Mouse (Mus musculus): Measurements from ENCODE around the gene Slc30a7. TPM values are rescaled to one million over a fixed set of nuclear protein-coding genes. Genes with fewer than 3 reads are reported as not detected.

Gene Slc30a7
- polyA plus RNA-seq, 1 experiment: 3.7 TPM

DNA sequence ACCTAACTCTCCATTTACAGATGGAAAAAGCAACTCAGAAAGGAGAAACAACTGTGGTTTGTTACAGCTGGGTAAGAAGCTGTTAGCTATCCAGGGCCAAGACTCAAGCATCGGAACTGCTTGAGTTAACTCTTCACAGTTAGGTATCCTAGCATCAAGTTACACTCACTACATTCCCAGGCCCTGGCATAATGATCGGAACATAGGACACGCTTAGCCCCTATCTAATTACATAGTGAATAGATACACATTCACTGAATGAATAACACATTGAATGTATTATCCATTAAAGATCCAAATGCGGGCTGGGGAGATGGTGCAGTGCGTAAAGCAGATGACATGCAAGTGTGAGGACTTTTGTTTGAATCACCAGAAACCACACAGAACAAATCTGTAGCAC lies 43.1 kb downstream of the Slc30a7 start:
- H3K27ac ChIP-seq (ENCODE audit: control insufficient read depth, insufficient read depth, low read depth, low read length, poor library complexity): no peak overlapping the region
- WGBS: 90% methylated on average over 5 of the region's 5 CpGs
- H3K4me3 ChIP-seq (replicated peaks; ENCODE audit: control insufficient read depth, low read depth, low read length): no peak overlapping the region
- no peaks in the 10 kb centered on the region for H3K4me1 ChIP-seq (ENCODE audit: control insufficient read depth, insufficient read depth, low read length)
- TF ChIP-seq CTCF (IDR thresholded peaks at IDR 0.05; ENCODE audit: control insufficient read depth, insufficient read depth, low read length) (no peak), POLR2A (IDR thresholded peaks at IDR 0.05; ENCODE audit: borderline replicate concordance, control insufficient read depth, low read depth, low read length) (no peak)

DNA sequence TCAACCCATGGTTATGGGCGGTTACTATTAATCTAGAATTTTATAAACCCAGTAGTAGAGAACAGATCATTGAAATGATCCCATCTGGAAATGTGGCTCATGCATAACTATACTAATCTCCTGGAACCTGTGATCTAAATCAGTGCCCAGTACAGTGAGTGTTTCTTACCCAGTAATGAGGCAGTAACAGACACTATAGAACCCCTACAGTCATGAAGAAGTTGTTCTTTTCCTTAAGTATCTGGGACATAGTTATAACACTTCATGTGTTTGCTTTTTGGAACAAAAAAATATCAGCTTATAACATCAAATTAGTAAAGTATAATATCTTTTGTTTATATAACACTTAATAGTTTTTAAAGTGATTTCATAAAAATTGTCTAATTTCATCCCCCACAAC lies 43.6 kb downstream of the Slc30a7 start:
- no peak overlapping the region for H3K4me3 ChIP-seq (replicated peaks; ENCODE audit: control insufficient read depth, low read depth, low read length)
- WGBS: 85% methylated on average over 1 of the region's 1 CpGs
- no peak overlapping the region for H3K27ac ChIP-seq (ENCODE audit: control insufficient read depth, insufficient read depth, low read depth, low read length, poor library complexity)
- TF ChIP-seq POLR2A (IDR thresholded peaks at IDR 0.05; ENCODE audit: borderline replicate concordance, control insufficient read depth, low read depth, low read length) (no peak), CTCF (IDR thresholded peaks at IDR 0.05; ENCODE audit: control insufficient read depth, insufficient read depth, low read length) (no peak)
- no peaks in the 10 kb centered on the region for H3K4me1 ChIP-seq (ENCODE audit: control insufficient read depth, insufficient read depth, low read length)

DNA sequence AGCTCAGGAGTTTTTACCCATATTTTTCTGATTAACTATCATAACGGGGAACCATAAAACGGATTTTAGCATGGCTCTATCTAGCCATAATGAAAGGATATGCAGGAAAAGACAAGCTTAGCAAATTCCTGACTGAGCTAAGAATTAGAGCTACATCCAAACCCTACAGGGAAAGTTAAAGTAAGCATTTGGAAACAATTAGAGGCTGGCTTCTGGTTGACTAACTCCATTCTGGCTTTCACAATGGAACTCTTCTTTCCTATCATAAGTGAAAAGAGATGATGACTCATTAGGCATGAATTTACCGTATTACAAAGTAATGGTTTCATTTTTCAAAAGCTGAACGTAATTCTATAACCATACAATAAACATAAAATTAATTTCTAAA lies 45.2 kb downstream of the Slc30a7 start:
- WGBS: 89% methylated on average over 4 of the region's 4 CpGs
- H3K4me1 ChIP-seq (ENCODE audit: control insufficient read depth, insufficient read depth, low read length): no peaks in the 10 kb centered on the region
- TF ChIP-seq CTCF (IDR thresholded peaks at IDR 0.05; ENCODE audit: control insufficient read depth, insufficient read depth, low read length): no peak
- no peak for TF ChIP-seq POLR2A (IDR thresholded peaks at IDR 0.05; ENCODE audit: borderline replicate concordance, control insufficient read depth, low read depth, low read length)
- H3K4me3 ChIP-seq (replicated peaks; ENCODE audit: control insufficient read depth, low read depth, low read length): no peak overlapping the region
- H3K27ac ChIP-seq (ENCODE audit: control insufficient read depth, insufficient read depth, low read depth, low read length, poor library complexity): no peak overlapping the region

DNA sequence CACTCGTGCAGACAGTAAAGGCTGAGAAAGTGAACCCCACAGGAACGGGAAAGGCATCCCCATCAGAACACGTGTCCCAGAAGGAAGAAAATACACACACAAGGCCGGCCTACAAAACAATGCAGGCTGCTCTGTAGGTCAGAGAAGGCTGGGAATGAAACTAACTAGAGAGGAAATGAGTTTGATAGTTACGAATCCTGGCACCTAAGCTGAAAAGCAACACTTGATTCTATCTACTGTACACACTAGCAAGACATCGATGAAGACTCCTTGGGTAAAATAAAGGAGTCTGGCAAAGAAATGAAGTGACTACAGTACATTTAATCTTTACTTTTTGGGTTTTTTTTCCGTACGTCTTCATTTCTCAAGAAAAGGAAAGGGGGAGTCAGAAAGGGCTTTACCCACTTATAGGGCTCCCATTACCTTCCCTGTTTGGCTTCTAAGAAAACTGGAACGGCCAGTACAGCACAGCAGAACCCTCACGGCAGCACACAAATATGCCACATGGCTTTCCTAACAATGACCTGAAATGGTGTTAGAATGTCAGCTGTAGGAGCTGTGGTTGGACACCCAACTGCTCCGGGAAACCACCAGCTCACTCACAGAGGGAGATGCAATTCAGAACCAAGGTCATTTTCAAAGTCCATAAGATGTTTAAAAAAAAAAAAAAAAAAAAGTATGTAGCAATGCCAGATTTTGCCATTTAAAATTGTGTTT lies 45.7 kb downstream of the Slc30a7 start:
- Histone ChIP-seq H3K4me3 (replicated peaks; ENCODE audit: control insufficient read depth, low read depth, low read length) (no peak overlapping the region), H3K27ac (ENCODE audit: control insufficient read depth, insufficient read depth, low read depth, low read length, poor library complexity) (no peak overlapping the region), H3K4me1 (ENCODE audit: control insufficient read depth, insufficient read depth, low read length) (no peaks in the 10 kb centered on the region)
- WGBS: 87% methylated on average over 11 of the region's 11 CpGs
- TF ChIP-seq CTCF (IDR thresholded peaks at IDR 0.05; ENCODE audit: control insufficient read depth, insufficient read depth, low read length) (no peak), POLR2A (IDR thresholded peaks at IDR 0.05; ENCODE audit: borderline replicate concordance, control insufficient read depth, low read depth, low read length) (no peak)

DNA sequence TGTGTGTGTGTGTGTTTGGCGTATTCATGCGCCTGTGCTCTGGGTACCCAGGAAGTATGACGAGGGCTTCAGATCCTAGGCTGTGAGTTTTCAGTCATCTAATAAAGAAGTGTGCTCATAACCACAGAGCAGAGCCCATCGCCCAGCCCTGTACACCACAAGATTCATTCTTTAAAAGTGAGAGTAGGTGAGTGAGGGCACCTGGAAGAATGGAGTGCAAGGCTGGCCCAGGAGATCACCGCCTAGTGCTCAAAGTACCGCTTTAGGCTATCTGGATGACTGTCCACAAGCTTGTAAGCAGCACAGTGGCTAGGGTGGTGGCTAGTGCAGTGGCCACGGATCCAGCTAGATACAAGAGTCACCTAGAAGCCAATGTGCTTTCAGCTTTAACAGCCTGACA lies 50.0 kb downstream of the Slc30a7 start:
- WGBS: 91% methylated on average over 7 of the region's 7 CpGs
- no peak overlapping the region for H3K27ac ChIP-seq (ENCODE audit: control insufficient read depth, insufficient read depth, low read depth, low read length, poor library complexity)

DNA sequence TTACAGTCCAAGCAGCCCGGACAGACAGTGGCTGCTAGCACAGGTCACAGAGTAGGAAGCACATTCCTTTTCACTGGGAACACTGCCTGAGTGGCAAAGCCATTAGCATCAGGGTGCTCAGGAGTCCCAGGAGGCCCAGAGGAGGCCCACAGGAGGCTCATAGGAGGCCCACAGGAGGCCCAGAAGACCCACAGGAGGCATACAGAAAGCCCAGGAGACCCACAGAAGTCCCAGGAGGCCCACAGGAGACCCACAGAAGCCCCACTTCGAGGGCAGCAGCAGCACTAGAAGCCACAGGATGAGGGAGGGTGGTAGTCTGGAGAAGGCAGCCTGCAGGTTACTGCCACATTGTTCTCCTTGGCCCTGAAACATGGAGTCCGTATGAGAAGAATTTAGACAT lies 54.1 kb downstream of the Slc30a7 start:
- no peak for TF ChIP-seq POLR2A (IDR thresholded peaks at IDR 0.05; ENCODE audit: borderline replicate concordance, control insufficient read depth, low read depth, low read length)
- TF ChIP-seq CTCF (IDR thresholded peaks at IDR 0.05; ENCODE audit: control insufficient read depth, insufficient read depth, low read length): no peak
- Histone ChIP-seq H3K4me3 (replicated peaks; ENCODE audit: control insufficient read depth, low read depth, low read length) (no peak overlapping the region), H3K27ac (ENCODE audit: control insufficient read depth, insufficient read depth, low read depth, low read length, poor library complexity) (0 out of 2 replicates have a peak overlapping the region, but pooled peaks have one; percentile 17), H3K4me1 (ENCODE audit: control insufficient read depth, insufficient read depth, low read length) (no peaks in the 10 kb centered on the region)
- WGBS: 51% methylated on average over 3 of the region's 3 CpGs

More for the DNA sequence above, 50.0 kb downstream of the Slc30a7 start:
- Histone ChIP-seq H3K4me1 (ENCODE audit: control insufficient read depth, insufficient read depth, low read length) (no peaks in the 10 kb centered on the region), H3K4me3 (replicated peaks; ENCODE audit: control insufficient read depth, low read depth, low read length) (no peak overlapping the region)
- no peak for TF ChIP-seq CTCF (IDR thresholded peaks at IDR 0.05; ENCODE audit: control insufficient read depth, insufficient read depth, low read length)
- TF ChIP-seq POLR2A (IDR thresholded peaks at IDR 0.05; ENCODE audit: borderline replicate concordance, control insufficient read depth, low read depth, low read length): no peak

DNA sequence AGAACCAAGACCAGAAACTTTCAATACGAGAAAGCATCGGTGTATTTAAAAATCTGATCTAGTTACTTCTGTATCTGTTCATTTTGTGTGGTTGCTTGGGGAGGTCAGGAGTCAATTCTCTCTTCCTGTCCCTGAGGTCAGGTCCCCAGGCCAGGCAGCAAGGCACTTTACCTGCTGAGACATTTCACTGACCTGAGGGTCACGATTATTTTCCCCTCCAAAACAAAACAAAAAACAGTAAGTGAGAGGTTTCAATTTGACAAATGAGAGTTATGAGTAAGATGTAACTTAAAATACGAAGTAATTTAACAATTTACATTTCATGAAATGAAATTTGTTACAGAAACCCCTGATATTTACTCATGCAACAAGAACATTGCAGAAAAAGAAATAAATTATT lies 54.9 kb downstream of the Slc30a7 start:
- TF ChIP-seq CTCF (IDR thresholded peaks at IDR 0.05; ENCODE audit: control insufficient read depth, insufficient read depth, low read length): no peak
- no peak for TF ChIP-seq POLR2A (IDR thresholded peaks at IDR 0.05; ENCODE audit: borderline replicate concordance, control insufficient read depth, low read depth, low read length)
- WGBS: 82% methylated on average over 4 of the region's 4 CpGs
- H3K4me1 ChIP-seq (ENCODE audit: control insufficient read depth, insufficient read depth, low read length): no peaks in the 10 kb centered on the region
- no peak overlapping the region for H3K4me3 ChIP-seq (replicated peaks; ENCODE audit: control insufficient read depth, low read depth, low read length)
- H3K27ac ChIP-seq (ENCODE audit: control insufficient read depth, insufficient read depth, low read depth, low read length, poor library complexity): no peak overlapping the region

DNA sequence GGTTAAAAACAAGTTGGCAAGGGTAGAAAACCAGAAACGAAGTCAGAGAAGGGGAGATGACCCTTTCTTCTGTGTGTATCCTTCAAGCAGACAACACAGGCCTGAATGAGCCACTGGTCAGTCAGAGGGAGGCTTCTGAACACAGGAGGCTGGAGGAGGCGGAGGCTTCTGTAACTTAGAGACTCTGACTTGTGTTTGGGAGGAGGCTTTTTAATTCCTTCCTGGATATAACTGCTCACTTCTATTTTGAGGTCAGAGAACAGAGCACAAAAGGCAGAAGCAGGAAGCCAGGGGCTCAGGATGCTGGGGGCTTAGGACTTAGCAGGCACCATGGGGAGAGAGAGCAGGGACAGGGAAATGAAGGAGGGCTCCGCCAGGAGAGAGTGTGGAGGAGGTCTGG lies 56.0 kb downstream of the Slc30a7 start:
- no peaks in the 10 kb centered on the region for H3K4me1 ChIP-seq (ENCODE audit: control insufficient read depth, insufficient read depth, low read length)
- H3K27ac ChIP-seq (ENCODE audit: control insufficient read depth, insufficient read depth, low read depth, low read length, poor library complexity): no peak overlapping the region
- WGBS: 82% methylated on average over 3 of the region's 3 CpGs
- no peak for TF ChIP-seq POLR2A (IDR thresholded peaks at IDR 0.05; ENCODE audit: borderline replicate concordance, control insufficient read depth, low read depth, low read length)
- TF ChIP-seq CTCF (IDR thresholded peaks at IDR 0.05; ENCODE audit: control insufficient read depth, insufficient read depth, low read length): no peak
- no peak overlapping the region for H3K4me3 ChIP-seq (replicated peaks; ENCODE audit: control insufficient read depth, low read depth, low read length)
